Mouse (Mus musculus) gastrocnemius, postnatal 25 days (tissue): Measurements from ENCODE around the gene Lao1. TPM values are rescaled to one million over a fixed set of nuclear protein-coding genes. Genes with fewer than 3 reads are reported as not detected.

Source experiments
- DNase-seq: peaks from one replicate; pipeline ENCODE4 v3.0.0; 2022
- total RNA-seq, 2 experiments: library from RNA; stranded (reverse); gene quantifications; 1 replicate in 1 of 2; 2 replicates in 1 of 2; pipeline ENCODE4 v1.2.3; 2021

Gene Lao1
- total RNA-seq, 2 experiments from 2014 or later = 0.38 to 0.88 TPM

- DNase-seq = no peak
These were observed 53.6 kb downstream of the Lao1 start for GRCm38 (mm10) chr4:119014997-119015396.

GRCm38 (mm10) chr4:119015557-119015956 is 54.2 kb downstream of the Lao1 start:
- no peak for DNase-seq

DNA sequence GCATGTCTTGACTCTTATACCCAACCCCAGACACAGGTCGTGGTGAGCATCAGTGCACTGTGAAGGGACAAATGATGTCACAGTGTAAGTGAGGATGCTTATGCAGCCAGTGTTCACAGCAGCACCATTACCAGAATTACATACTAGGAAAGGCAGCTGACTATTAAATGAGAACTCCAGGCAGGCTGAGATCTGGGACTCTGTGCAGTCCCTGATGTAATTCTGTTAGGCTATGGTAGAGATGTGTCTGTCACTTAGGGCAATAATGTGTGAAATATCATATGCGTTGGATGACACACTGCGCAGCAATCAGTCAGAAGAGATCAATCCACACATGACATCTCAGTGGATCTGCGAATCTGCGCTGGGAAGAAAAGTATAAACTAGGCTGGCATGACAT is 55.7 kb downstream of the Lao1 start:
- DNase-seq = no peak

Other genes starting within 250 kb of the Lao1 start
- gene Olfr1340, start 241.4 kb upstream of the Lao1 start, total RNA-seq = not detected
- not detected for gene Olfr1339, start 229.4 kb upstream of the Lao1 start, total RNA-seq
- not detected for gene Olfr1338, start 202.8 kb upstream of the Lao1 start, total RNA-seq
- gene Olfr1337, start 179.0 kb upstream of the Lao1 start, total RNA-seq = not detected
- gene Olfr1335, start 151.6 kb upstream of the Lao1 start, total RNA-seq = not detected
- gene Olfr1333, start 125.3 kb upstream of the Lao1 start, total RNA-seq = not detected
- gene Olfr1331, start 96.9 kb upstream of the Lao1 start, total RNA-seq = not detected
- gene Olfr1330, start 73.0 kb upstream of the Lao1 start, total RNA-seq = not detected
- gene Olfr1329, start 44.1 kb upstream of the Lao1 start, total RNA-seq = not detected
- gene Olfr1328, start 23.0 kb upstream of the Lao1 start, total RNA-seq = not detected
- 1 to 10 TPM; 4.0 to 5.5 TPM for gene Slc2a1, start 147.1 kb downstream of the Lao1 start, total RNA-seq
- gene Zfp691, start 212.6 kb downstream of the Lao1 start, total RNA-seq = 10 to 100 TPM; 16.3 to 17.5 TPM
- not detected for gene Ermap, start 228.4 kb downstream of the Lao1 start, total RNA-seq
- gene Svbp, start 233.7 kb downstream of the Lao1 start, total RNA-seq = 10 to 100 TPM; 13.9 to 17.4 TPM